Mouse (Mus musculus) embryonic facial prominence, embryonic 14.5 days (tissue): ENCODE data around the gene Gsta3. TPM values are rescaled to one million over a fixed set of nuclear protein-coding genes. Genes with fewer than 3 reads are reported as not detected.
"Not testable (repeated sequence)": the region's sequence is repeated elsewhere in the genome, so short reads cannot be mapped to it uniquely, and the experiment has no call there.

Experiments
- ATAC-seq: fragments of 200-750 bp; cut with Nextera tagmentation; 2 replicates; pipeline ENCODE4 v1.8.0; 2017; ENCODE audit warnings: low read depth, moderate number of reproducible peaks, moderate TSS enrichment
- DNase-seq: peaks from one replicate; pipeline ENCODE4 v3.0.0-alpha.2; 2015; ENCODE audit warnings: low spot score
- H3K27ac ChIP-seq: fragments of 300-500 bp; sonication (generic); replicated peaks from 2 replicates; pipeline ENCODE4 v1.5.1; 2014; ENCODE audit warnings: low read depth, mild to moderate bottlenecking, low read length, moderate library complexity
- H3K27me3 ChIP-seq: fragments of 300-500 bp; sonication (generic); replicated peaks from 2 replicates; pipeline ENCODE4 v1.6.1; 2014; ENCODE audit warnings: low read length; ENCODE audit not compliant: control insufficient read depth, insufficient read depth
- H3K36me3 ChIP-seq: fragments of 300-500 bp; sonication (generic); 2 replicates; pipeline ENCODE4 v1.6.1; 2014; ENCODE audit warnings: low read length, mixed read lengths; ENCODE audit not compliant: control insufficient read depth, insufficient read depth
- H3K4me1 ChIP-seq: fragments of 300-500 bp; sonication (generic); 2 replicates; pipeline ENCODE4 v1.6.1; 2014; ENCODE audit warnings: antibody characterized with exemption, low read length; ENCODE audit not compliant: control insufficient read depth, insufficient read depth
- H3K4me2 ChIP-seq: fragments of 300-500 bp; sonication (generic); 2 replicates; pipeline ENCODE4 v1.6.1; 2014; ENCODE audit warnings: low read depth, mild to moderate bottlenecking, low read length, moderate library complexity, mixed read lengths
- H3K4me3 ChIP-seq: fragments of 300-500 bp; sonication (generic); 2 replicates; pipeline ENCODE4 v1.5.1; 2014; ENCODE audit warnings: low read depth, mild to moderate bottlenecking, low read length
- H3K9ac ChIP-seq: fragments of 300-500 bp; sonication (generic); 2 replicates; pipeline ENCODE4 v1.6.1; 2014; ENCODE audit warnings: low read depth, mild to moderate bottlenecking, low read length, moderate library complexity, mixed read lengths
- H3K9me3 ChIP-seq: fragments of 300-500 bp; sonication (generic); 2 replicates; pipeline ENCODE4 v1.6.1; 2016; ENCODE audit warnings: low read length; ENCODE audit not compliant: control insufficient read depth
- WGBS: fragments of 180-500 bp; shearing (Covaris S2); extraction: QIAGEN DNeasy Blood & Tissue Kit; methylation state at CpG from one replicate; pipeline ENCODE4 v1.1.7; 2014; 5-methylcytosine and 5-hydroxymethylcytosine counted together
- polyA plus RNA-seq: library from polyadenylated mRNA; unstranded; fragments of >200 nt; fragmentation: Nextera tagmentation; extraction: Ambion mirVana; gene quantifications from 2 replicates; pipeline ENCODE4 v1.2.1, GENCODE M21; 2014

The Gsta3 gene
- polyA plus RNA-seq, 1 experiment from 2014 or later, result 4.4 TPM

DNA sequence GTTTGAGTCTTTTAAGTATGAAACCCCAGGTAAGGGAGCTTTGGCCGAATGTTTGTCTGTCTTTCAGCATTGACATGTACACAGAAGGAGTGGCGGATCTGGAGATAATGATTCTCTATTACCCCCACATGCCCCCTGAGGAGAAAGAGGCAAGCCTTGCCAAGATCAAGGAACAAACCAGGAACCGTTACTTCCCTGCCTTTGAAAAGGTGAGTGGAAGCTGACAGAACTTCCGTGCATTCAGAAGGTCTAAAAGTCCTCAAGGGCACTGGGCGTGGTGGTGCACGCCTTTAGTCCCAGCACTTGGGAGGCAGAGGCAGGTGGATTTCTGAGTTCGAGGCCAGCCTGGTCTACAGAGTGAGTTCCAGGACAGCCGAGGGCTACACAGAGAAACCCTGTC lies 19.6 kb downstream of the Gsta3 start:
- 82% methylated on average over 8 of the region's 8 CpGs for WGBS
- not testable (repeated sequence) for ATAC-seq, H3K27ac ChIP-seq, H3K9me3 ChIP-seq, H3K9ac ChIP-seq, H3K4me2 ChIP-seq, H3K36me3 ChIP-seq, H3K4me3 ChIP-seq, H3K27me3 ChIP-seq, DNase-seq, H3K4me1 ChIP-seq

DNA sequence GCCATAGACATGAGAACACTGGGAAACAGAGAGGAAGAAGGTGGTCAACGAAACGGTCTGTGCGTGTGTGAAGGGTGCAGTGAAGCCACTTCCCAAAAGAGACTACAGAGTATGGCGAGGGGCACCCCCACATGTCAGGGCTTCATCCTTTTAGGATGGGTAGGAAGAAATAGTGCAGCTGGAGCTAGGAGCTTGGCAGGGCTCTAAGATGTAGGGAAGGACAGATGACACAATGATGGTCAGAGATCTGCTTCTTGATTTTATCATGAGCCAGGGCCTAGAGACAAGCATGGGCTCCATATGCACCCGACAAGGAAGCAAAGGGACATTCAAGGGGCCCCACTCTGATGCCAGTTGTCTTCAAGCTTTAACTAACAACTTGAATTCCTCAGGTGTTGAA lies 22.0 kb downstream of the Gsta3 start:
- Histone ChIP-seq H3K9ac (no peak overlapping the region), H3K4me3 (no peak overlapping the region), H3K27ac (no peak overlapping the region), H3K9me3 (no peaks in the 10 kb centered on the region), H3K4me2 (no peak overlapping the region), H3K4me1 (no peaks in the 10 kb centered on the region), H3K27me3 (no peaks in the 10 kb centered on the region), H3K36me3 (no peaks in the 10 kb centered on the region)
- WGBS, result 94% methylated on average over 5 of the region's 5 CpGs
- ATAC-seq (no peak), DNase-seq (no peak)

DNA sequence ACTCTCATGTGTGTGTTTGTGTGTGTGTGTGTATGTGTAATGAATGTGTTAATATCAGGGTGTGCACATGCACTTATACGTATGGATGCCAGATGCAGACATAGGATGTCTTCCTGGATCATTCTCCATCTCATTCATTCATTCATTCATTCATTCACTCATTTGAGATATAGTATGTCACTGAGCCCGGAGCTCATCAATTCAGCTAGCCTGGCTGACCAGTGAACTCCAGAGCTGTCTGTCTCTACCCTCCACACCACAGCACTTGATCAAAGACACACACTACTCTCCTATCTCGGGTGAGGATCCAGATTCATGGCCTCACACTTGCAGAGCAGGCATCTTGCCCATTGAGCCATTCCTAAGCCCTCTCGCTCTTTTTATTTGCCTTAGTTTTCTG lies 23.6 kb downstream of the Gsta3 start:
- Histone ChIP-seq H3K9me3 (no peaks in the 10 kb centered on the region), H3K4me1 (no peaks in the 10 kb centered on the region), H3K36me3 (no peaks in the 10 kb centered on the region), H3K4me3 (no peak overlapping the region), H3K9ac (no peak overlapping the region), H3K27ac (no peak overlapping the region), H3K27me3 (no peaks in the 10 kb centered on the region), H3K4me2 (no peak overlapping the region)
- ATAC-seq (no peak), DNase-seq (no peak)
- 85% methylated on average over 4 of the region's 4 CpGs for WGBS

DNA sequence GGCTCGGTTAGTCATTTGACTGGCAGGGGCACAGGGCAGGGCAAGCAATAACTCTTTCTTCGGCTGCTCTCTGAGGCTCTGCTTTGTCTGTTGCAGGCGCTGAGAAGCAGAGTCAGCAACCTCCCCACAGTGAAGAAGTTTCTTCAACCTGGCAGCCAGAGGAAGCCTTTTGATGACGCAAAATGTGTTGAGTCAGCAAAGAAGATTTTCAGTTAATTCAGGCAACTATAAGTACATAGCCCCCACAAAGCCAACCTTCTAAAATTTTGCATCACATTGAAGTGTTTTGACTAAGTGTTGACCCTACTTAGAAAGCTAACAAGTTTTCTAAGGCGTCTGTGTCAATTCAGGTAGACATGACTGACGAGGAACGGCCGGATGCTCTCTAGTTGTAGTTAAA lies 24.4 kb downstream of the Gsta3 start:
- no peak overlapping the region for H3K4me3 ChIP-seq
- ATAC-seq, result no peak
- H3K4me1 ChIP-seq, result no peaks in the 10 kb centered on the region
- DNase-seq, result no peak
- no peaks in the 10 kb centered on the region for H3K27me3 ChIP-seq
- H3K9me3 ChIP-seq, result no peaks in the 10 kb centered on the region
- H3K36me3 ChIP-seq, result no peaks in the 10 kb centered on the region
- WGBS, result 77% methylated on average over 8 of the region's 8 CpGs
- no peak overlapping the region for H3K4me2 ChIP-seq
- H3K9ac ChIP-seq, result no peak overlapping the region
- no peak overlapping the region for H3K27ac ChIP-seq

DNA sequence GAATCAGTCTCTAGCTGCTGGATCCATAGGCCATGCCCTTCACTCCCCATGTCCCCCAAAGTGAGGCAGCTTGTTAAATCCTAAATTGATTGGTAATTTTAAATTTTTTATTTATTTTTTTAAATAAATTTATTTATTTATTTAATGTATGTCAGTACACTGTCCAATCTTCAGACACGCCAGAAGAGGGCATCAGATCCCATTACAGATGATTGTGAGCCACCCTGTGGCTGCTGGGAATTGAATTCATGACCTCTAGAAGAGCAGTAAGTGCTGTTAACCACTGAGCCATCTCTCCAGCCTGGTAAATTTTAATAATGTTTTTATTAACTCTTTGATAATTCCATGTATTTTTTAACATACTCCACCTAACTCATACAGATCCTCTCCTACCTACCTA lies 26.4 kb downstream of the Gsta3 start:
- WGBS, result 83% methylated on average over 1 of the region's 1 CpGs
- DNase-seq (no peak), ATAC-seq (no peak)
- Histone ChIP-seq H3K4me3 (no peak overlapping the region), H3K9ac (no peak overlapping the region), H3K4me1 (0 out of 2 replicates have a peak, but pooled peaks cover under 1% of the 10 kb centered on the region), H3K36me3 (no peaks in the 10 kb centered on the region), H3K9me3 (no peaks in the 10 kb centered on the region), H3K4me2 (no peak overlapping the region), H3K27me3 (no peaks in the 10 kb centered on the region), H3K27ac (no peak overlapping the region)

DNA sequence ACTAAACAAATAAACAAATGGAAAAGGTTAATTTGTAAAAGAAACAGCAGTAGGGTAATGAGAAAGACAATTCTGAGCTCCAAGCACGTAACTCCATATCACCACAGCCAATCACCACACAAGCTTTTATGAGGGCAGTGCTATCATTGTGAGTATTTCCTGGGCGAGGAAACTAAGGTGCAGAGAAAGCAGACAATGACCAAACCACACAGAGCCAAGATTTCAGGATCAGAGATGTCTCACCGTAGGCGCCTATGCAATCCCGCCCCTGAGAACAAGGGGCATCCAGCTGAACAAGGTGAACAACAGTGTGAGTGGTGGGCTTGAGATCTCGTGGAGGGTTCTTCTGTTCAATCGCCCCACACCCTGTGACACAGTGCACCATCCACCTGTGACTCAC lies 27.1 kb downstream of the Gsta3 start:
- not testable (repeated sequence) for DNase-seq, H3K4me1 ChIP-seq, H3K4me3 ChIP-seq, H3K27me3 ChIP-seq, H3K9me3 ChIP-seq, ATAC-seq, H3K36me3 ChIP-seq, H3K9ac ChIP-seq, H3K27ac ChIP-seq, H3K4me2 ChIP-seq
- 82% methylated on average over 5 of the region's 7 CpGs for WGBS

DNA sequence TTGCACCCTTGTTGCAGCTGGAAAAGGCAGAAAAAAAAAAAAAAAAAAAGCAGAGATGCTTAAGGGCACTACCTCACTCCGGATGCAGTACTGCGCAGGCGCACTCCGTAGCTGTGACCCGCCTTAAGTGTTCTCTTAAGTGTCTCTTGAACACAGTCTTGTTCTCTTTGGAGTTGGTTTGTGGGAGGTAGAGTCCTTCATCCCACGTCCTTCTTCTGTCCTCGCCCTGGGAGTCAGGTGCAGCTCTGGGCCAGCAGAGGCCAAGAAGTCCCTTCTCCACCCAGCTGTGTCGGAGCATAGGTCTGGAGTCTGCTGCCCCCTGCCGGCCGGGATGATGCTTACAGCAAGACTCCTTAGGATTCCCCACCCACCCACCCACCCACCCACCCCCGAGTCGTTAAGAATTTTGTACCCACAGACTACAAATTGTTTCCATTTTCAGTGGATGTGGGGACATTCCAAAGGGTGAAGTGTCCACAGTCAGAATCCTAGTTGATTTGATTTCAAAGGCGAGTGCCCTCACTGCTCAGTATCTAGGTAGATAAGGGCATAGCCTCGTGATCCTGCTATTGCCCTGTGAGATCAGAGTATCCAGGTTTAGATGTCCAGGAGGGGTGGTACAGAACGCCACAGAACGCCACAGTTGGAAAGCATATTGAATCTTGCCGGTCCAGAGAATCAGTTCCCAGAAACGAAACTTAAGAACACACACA lies 31.1 kb downstream of the Gsta3 start:
- peak; percentile 76 for DNase-seq
- Histone ChIP-seq H3K4me3 (peak overlapping the region; percentile 36), H3K27ac (no peak overlapping the region), H3K27me3 (no peaks in the 10 kb centered on the region), H3K36me3 (no peaks in the 10 kb centered on the region), H3K9me3 (no peaks in the 10 kb centered on the region), H3K9ac (peak overlapping the region; percentile 46; the same call in 1 of the 2 replicates), H3K4me1 (0 out of 2 replicates have a peak, but pooled peaks cover 4% of the 10 kb centered on the region), H3K4me2 (peak overlapping the region; percentile 67)
- peak; percentile 82 for ATAC-seq
- 26% methylated on average over 18 of the region's 18 CpGs for WGBS

DNA sequence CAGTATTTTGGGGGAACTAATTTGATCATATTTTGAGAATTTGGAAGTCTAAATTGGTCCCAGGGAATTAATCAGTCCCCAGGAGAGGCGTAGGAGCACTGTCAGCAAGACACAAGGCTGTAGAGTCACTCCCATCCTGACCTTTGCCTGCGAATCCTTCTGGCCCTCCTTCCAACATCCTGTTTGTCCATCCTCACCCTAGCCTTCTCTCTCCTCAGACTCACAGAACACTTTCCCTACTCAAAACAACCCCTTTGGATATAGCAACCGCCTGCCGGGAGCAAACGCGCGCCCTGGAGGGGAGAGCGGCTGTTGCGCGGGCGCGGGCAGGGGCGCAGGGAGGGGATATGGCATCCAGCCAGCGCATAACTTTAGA lies 31.7 kb downstream of the Gsta3 start:
- H3K27me3 ChIP-seq, result no peaks in the 10 kb centered on the region
- ATAC-seq (peak; percentile 61; the same call in 1 of the 2 replicates), DNase-seq (peak; percentile 35)
- 0 out of 2 replicates have a peak, but pooled peaks cover 4% of the 10 kb centered on the region for H3K4me1 ChIP-seq
- peak overlapping the region; percentile 67 for H3K4me2 ChIP-seq
- no peaks in the 10 kb centered on the region for H3K9me3 ChIP-seq
- peak overlapping the region; percentile 36 for H3K4me3 ChIP-seq
- H3K9ac ChIP-seq, result peak overlapping the region; percentile 46; the same call in 1 of the 2 replicates
- H3K36me3 ChIP-seq, result no peaks in the 10 kb centered on the region
- 7% methylated on average over 14 of the region's 14 CpGs for WGBS
- H3K27ac ChIP-seq, result no peak overlapping the region

DNA sequence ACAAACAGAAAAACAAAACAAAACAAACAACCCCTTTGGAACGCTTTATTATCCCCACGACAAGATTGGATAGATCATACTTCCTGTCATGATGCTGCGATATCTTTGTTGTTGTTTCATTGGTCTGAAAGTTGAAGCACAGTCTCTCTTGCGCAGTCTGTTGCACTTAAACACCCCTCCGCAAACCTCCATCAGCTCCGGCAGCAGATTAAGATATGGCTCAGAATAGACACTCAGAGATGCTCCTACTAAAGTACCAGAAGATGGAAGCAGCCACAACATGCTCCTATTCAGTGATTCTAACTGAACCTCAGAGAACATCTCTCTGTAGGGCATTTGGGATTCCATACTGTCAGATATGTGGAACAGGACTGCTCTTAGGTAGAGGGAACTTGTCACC lies 32.7 kb downstream of the Gsta3 start:
- H3K9ac ChIP-seq, result no peak overlapping the region
- H3K27ac ChIP-seq, result no peak overlapping the region
- ATAC-seq (no peak), DNase-seq (no peak)
- 0 out of 2 replicates have a peak, but pooled peaks cover 4% of the 10 kb centered on the region for H3K4me1 ChIP-seq
- WGBS, result 91% methylated on average over 6 of the region's 6 CpGs
- no peaks in the 10 kb centered on the region for H3K9me3 ChIP-seq
- H3K27me3 ChIP-seq, result no peaks in the 10 kb centered on the region
- H3K4me3 ChIP-seq, result no peak overlapping the region
- H3K4me2 ChIP-seq, result no peak overlapping the region
- H3K36me3 ChIP-seq, result no peaks in the 10 kb centered on the region
